Mouse (Mus musculus) R1 (cell line): ENCODE measurements at regions not wholly inside any gene's neighbourhood (a gene's known extent, or its start where the extent isn't known, plus 50 kb on each side); places are given as distances from the start of the nearest gene placed in this dataset.

Source experiments
- DNase-seq: peaks from one replicate; pipeline ENCODE4 v3.0.0-alpha.2; 2018; ENCODE audit warnings: low read depth, low spot score

- DNase-seq = no peak
Observed at GRCm38 (mm10) chr14:74359663-74360552, 280.7 kb upstream of the Htr2a start.

- no peak for DNase-seq
Observed at GRCm38 (mm10) chr14:74384481-74384880, 256.2 kb upstream of the Htr2a start.

GRCm38 (mm10) chr14:74392419-74392818, 248.2 kb upstream of the Htr2a start:
- no peak for DNase-seq

- no peak for DNase-seq
Observed at GRCm38 (mm10) chr14:74397202-74397601, 243.4 kb upstream of the Htr2a start.

GRCm38 (mm10) chr14:74409441-74409840, 231.2 kb upstream of the Htr2a start:
- no peak for DNase-seq

- no peak for DNase-seq
Observed at GRCm38 (mm10) chr14:74428226-74428625, 212.4 kb upstream of the Htr2a start.

- no peak for DNase-seq
Observed at GRCm38 (mm10) chr14:74464027-74464682, 176.5 kb upstream of the Htr2a start.

- DNase-seq = no peak
Observed at GRCm38 (mm10) chr14:74495504-74495903, 145.1 kb upstream of the Htr2a start.

- DNase-seq = no peak
Observed at GRCm38 (mm10) chr14:74511521-74511920, 129.1 kb upstream of the Htr2a start.

GRCm38 (mm10) chr14:74516451-74516850, 124.2 kb upstream of the Htr2a start:
- DNase-seq = no peak

- no peak for DNase-seq
Observed at GRCm38 (mm10) chr14:74519531-74519930, 121.1 kb upstream of the Htr2a start.

GRCm38 (mm10) chr14:74521669-74522068, 119.0 kb upstream of the Htr2a start:
- DNase-seq = no peak

- DNase-seq = no peak
Observed at GRCm38 (mm10) chr14:74527246-74527645, 113.4 kb upstream of the Htr2a start.

GRCm38 (mm10) chr14:74529368-74529951, 111.2 kb upstream of the Htr2a start:
- DNase-seq = no peak

- no peak for DNase-seq
Observed at GRCm38 (mm10) chr14:74538187-74538586, 102.5 kb upstream of the Htr2a start.

GRCm38 (mm10) chr14:74544028-74544427, 96.6 kb upstream of the Htr2a start:
- no peak for DNase-seq

- no peak for DNase-seq
Observed at GRCm38 (mm10) chr14:74551091-74551490, 89.5 kb upstream of the Htr2a start.

GRCm38 (mm10) chr14:74553636-74554035, 87.0 kb upstream of the Htr2a start:
- peak; percentile 5 for DNase-seq

- DNase-seq = no peak
Observed at GRCm38 (mm10) chr14:74558359-74558758, 82.3 kb upstream of the Htr2a start.
